ENCODE assay signal across 8 mouse cellular contexts in genomic region chr2:121456692-121457642, GRCm38 (mm10). TPM values are rescaled to one million over a fixed set of nuclear protein-coding genes. Genes with fewer than 3 reads are reported as not detected.
DNase-seq lines count a peak whose midpoint lies in the region; ATAC-seq lines count a peak whose summit lies in the region.

Gene Serinc4, minus strand, starts transcription at chr2:121456781.

- intact Hi-C loops in left cerebral cortex, postnatal 10 days (cut with DNase I), result no loop called here

- DNase-seq in adrenal gland, adult 18-20 months (ENCODE audit: low spot score in 2 of 2), result peak; percentile 76
- peak; percentile 93 for DNase-seq in embryo, embryonic 10.5 days (ENCODE audit: low spot score)
- peak; percentile 78 for DNase-seq in gastrocnemius, postnatal 10 days
- peak; percentile 84 to 90 for DNase-seq in left cerebral cortex, postnatal 10 days (ENCODE audit: extremely low spot score in 1 of 2, low spot score in 2 of 2)
- peak; percentile 90 to 91 for DNase-seq in right cerebral cortex, postnatal 10 days (ENCODE audit: low spot score in 2 of 2)
- peak; percentile 89 for DNase-seq in urinary bladder, postnatal 14 days (ENCODE audit: low spot score)

- peak; percentile 99 for ATAC-seq in inflammation-experienced regulatory T-cells, adult 6 months
- peak; percentile 96 for ATAC-seq in megakaryocyte progenitor cell, adult 5-6 weeks (replicated peaks; ENCODE audit: poor library complexity)

RNA-seq across cellular contexts. Expression of gene Serinc4, which starts in this region (rescaled TPM):
- under 1 TPM in 1 of 2 experiments, not detected in 1; 0.19 TPM for total RNA-seq in adrenal gland, adult 18-20 months (2021)
- under 1 TPM in 1 of 2 experiments, not detected in 1; 0.21 TPM for total RNA-seq in gastrocnemius, postnatal 10 days (2021)
- under 1 TPM in 1 of 3 experiments, not detected in 2; 0.62 TPM for polyA plus RNA-seq in inflammation-experienced regulatory T-cells, adult 6 months (2017; shearing (Covaris generic))
- 1 to 10 TPM; 1.2 to 1.3 TPM for total RNA-seq in left cerebral cortex, postnatal 10 days (2021)
- not detected in 2 replicates for total RNA-seq in megakaryocyte progenitor cell, adult 5-6 weeks (2015)
- total RNA-seq in megakaryocyte progenitor cell, adult 5-6 weeks (2017), result 0.74 and 1.5 TPM in 2 replicates

Comparison
In these comparisons a context has a peak if more than half of its experiments do, and no peak if none do; other contexts are left out.
1. Peak in every context shown above with its lines: DNase-seq and ATAC-seq.
2. Peak in DNase-seq in adrenal gland, adult 18-20 months; RNA of the gene not detected or under 1 TPM.
3. Peak in DNase-seq in gastrocnemius, postnatal 10 days; RNA of the gene not detected or under 1 TPM.
4. Peak in ATAC-seq in inflammation-experienced regulatory T-cells, adult 6 months; RNA of the gene not detected or under 1 TPM.